Mouse (Mus musculus): ENCODE measurements at regions not wholly inside any gene's neighbourhood (a gene's known extent, or its start where the extent isn't known, plus 50 kb on each side); places are given as distances from the start of the nearest gene placed in this dataset.

DNA sequence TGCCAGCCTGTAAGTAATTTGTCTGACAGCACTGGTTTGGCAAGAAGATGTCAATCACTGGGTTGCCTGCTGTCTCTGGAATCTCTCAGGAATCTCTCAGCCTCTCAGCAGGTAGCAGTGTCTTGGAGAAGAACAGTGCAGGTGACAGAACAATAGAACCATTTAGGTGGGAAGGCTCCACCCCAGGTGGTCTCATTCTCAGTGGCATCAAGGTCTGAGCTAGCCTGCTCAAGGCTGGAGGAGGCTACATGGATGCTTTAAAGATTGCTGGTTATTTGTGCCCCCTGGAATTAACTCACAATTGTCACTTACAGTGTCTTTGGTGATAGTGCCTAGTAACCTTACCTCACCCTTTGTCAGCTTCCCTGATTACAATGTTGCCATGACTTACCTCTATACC, 394.5 kb downstream of the Pdzph1 start:
- TF ChIP-seq POLR2A (IDR thresholded peaks at IDR 0.05; ENCODE audit: low read depth, low read length): no peak
- TF ChIP-seq CTCF (conservative IDR thresholded peaks at IDR 0.05; ENCODE audit: insufficient read depth, insufficient read length, low read depth, low read length): no peak
- Histone ChIP-seq H3K27ac (ENCODE audit: insufficient read depth, low read depth, low read length) (no peak overlapping the region), H3K4me3 (ENCODE audit: insufficient read depth, low read depth, low read length) (no peak overlapping the region), H3K4me1 (ENCODE audit: control insufficient read depth, insufficient read depth, low read length) (no peaks in the 10 kb centered on the region), H3K36me3 (ENCODE audit: control insufficient read depth, insufficient read depth, low read length) (no peaks in the 10 kb centered on the region), H3K27me3 (replicated peaks; ENCODE audit: control insufficient read depth, insufficient read depth, low read length) (no peaks in the 10 kb centered on the region)
- DNase-seq: no peak

DNA sequence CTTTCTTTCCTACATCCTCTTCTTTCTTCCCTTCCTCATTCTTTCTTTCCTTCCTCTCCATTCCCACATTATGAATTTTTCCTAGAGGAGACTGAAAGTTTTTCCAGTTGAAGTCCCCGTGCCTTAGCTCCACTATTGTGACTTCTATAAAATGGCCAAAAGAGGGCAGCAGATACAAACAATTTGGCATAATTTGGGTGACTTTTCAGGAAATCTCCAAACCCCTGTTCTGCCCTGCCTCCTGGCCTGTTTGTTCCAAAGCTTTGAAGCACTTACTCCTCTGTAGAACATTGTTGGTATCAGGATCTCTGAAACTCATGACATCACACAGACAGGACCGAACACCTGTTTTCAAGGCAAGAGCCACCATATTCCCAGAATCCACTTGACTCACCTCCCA, 403.2 kb downstream of the Pdzph1 start:
- H3K27ac ChIP-seq (ENCODE audit: insufficient read depth, low read depth, low read length): no peak overlapping the region
- H3K4me3 ChIP-seq (ENCODE audit: insufficient read depth, low read depth, low read length): no peak overlapping the region
- H3K4me1 ChIP-seq (ENCODE audit: control insufficient read depth, insufficient read depth, low read length): no peaks in the 10 kb centered on the region
- WGBS: 58% methylated on average over 2 of the region's 2 CpGs
- no peaks in the 10 kb centered on the region for H3K36me3 ChIP-seq (ENCODE audit: control insufficient read depth, insufficient read depth, low read length)
- H3K27me3 ChIP-seq (replicated peaks; ENCODE audit: control insufficient read depth, insufficient read depth, low read length): no peaks in the 10 kb centered on the region
- peak; percentile 34 for DNase-seq
- TF ChIP-seq CTCF (conservative IDR thresholded peaks at IDR 0.05; ENCODE audit: insufficient read depth, insufficient read length, low read depth, low read length) (peak; percentile 27; the same call in 1 of the 2 replicates), POLR2A (IDR thresholded peaks at IDR 0.05; ENCODE audit: low read depth, low read length) (no peak)

DNA sequence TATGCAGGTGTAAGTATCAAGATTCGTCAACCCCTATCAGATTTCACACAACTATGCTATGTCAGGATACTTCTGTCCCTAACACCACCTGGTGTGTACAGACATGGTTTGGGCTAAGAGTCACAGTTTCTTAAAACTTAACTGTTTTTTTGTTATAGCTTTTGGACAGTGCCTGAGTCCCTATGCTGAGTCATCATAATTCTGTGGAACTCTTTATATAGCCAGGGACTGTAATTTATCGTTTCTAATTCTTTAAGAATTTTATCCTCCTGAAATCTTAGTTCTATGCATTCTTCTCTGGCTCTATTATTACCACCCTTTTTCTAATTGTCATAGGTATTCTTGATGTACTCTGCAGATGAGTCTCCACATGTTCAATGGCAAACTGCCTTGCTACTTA, 418.3 kb downstream of the Pdzph1 start:
- H3K4me1 ChIP-seq (ENCODE audit: control insufficient read depth, insufficient read depth, low read length): no peaks in the 10 kb centered on the region
- no peaks in the 10 kb centered on the region for H3K36me3 ChIP-seq (ENCODE audit: control insufficient read depth, insufficient read depth, low read length)
- TF ChIP-seq POLR2A (IDR thresholded peaks at IDR 0.05; ENCODE audit: low read depth, low read length) (no peak), CTCF (conservative IDR thresholded peaks at IDR 0.05; ENCODE audit: insufficient read depth, insufficient read length, low read depth, low read length) (no peak)
- no peak for DNase-seq
- H3K4me3 ChIP-seq (ENCODE audit: insufficient read depth, low read depth, low read length): no peak overlapping the region
- H3K27me3 ChIP-seq (replicated peaks; ENCODE audit: control insufficient read depth, insufficient read depth, low read length): no peaks in the 10 kb centered on the region
- WGBS: 66% methylated on average over 2 of the region's 2 CpGs
- no peak overlapping the region for H3K27ac ChIP-seq (ENCODE audit: insufficient read depth, low read depth, low read length)
